In genomic region chr16:34825111-34825744, GRCm38 (mm10) we compare ENCODE assay signal across 27 mouse cellular contexts.
A peak's percentile ranks its signal among the peaks of the same experiment; 100 is the strongest.
DNase-seq lines count a peak whose midpoint lies in the region; ATAC-seq and TF ChIP-seq lines count a peak whose summit lies in the region.
"Had no signal": no experiment of that assay in that cellular context is flagged by ENCODE, and none has a peak within 500 bp of the region (broad histone marks: within the 10 kb centered on the region; RNA-seq: fewer than 3 reads in every experiment).

No protein-coding gene starts in this region.

- no peak overlapping the region for H3K4me3 ChIP-seq in liver, adult 2 months (ENCODE audit: insufficient read depth, low read depth, low read length)
- H3K4me3 ChIP-seq in lung, embryonic 16.5 days (ENCODE audit: low read length) = no peak overlapping the region
- H3K4me3 ChIP-seq: embryonic facial prominence, embryonic 10.5 days; embryonic facial prominence, embryonic 13.5 days; erythroblast, embryonic 14.5 days; forebrain, embryonic 12.5 days; forebrain, embryonic 15.5 days; heart, adult 2 months; heart, embryonic 10.5 days; heart, embryonic 13.5 days had no signal

- 22% methylated on average over 7 of the region's 7 CpGs for WGBS in liver, adult 2 months
- 45% methylated on average over 7 of the region's 7 CpGs for WGBS in lung, embryonic 16.5 days

- peaks cover 23% of the 10 kb centered on the region for H3K4me1 ChIP-seq in liver, adult 2 months (ENCODE audit: control insufficient read depth, insufficient read depth, low read length)
- H3K4me1 ChIP-seq in lung, embryonic 16.5 days (replicated peaks; ENCODE audit: control insufficient read depth, insufficient read depth, low read length) = peaks cover 5% of the 10 kb centered on the region
- H3K4me1 ChIP-seq: embryonic facial prominence, embryonic 13.5 days; forebrain, embryonic 12.5 days; forebrain, embryonic 15.5 days; heart, embryonic 10.5 days; heart, embryonic 13.5 days had no signal

- H3K27me3 ChIP-seq in liver, adult 2 months (ENCODE audit: control insufficient read depth, insufficient read depth, low read length) = no peaks in the 10 kb centered on the region
- H3K27me3 ChIP-seq in lung, embryonic 16.5 days (ENCODE audit: control insufficient read depth, insufficient read depth, low read depth, low read length) = no peaks in the 10 kb centered on the region
- H3K27me3 ChIP-seq: embryonic facial prominence, embryonic 13.5 days; forebrain, embryonic 12.5 days; forebrain, embryonic 15.5 days; heart, embryonic 13.5 days had no signal

- TF ChIP-seq CTCF in liver, adult 2 months (IDR thresholded peaks at IDR 0.05; ENCODE audit: low read depth, low read length) = no peak

- H3K9me3 ChIP-seq in lung, embryonic 16.5 days (ENCODE audit: control insufficient read depth, low read length) = no peaks in the 10 kb centered on the region
- H3K9me3 ChIP-seq: embryonic facial prominence, embryonic 10.5 days; embryonic facial prominence, embryonic 13.5 days; forebrain, embryonic 12.5 days; forebrain, embryonic 15.5 days; heart, embryonic 10.5 days; heart, embryonic 13.5 days had no signal

- peaks cover 24% of the 10 kb centered on the region for H3K36me3 ChIP-seq in liver, adult 2 months (ENCODE audit: control insufficient read depth, insufficient read depth, low read length)
- H3K36me3 ChIP-seq in lung, embryonic 16.5 days (ENCODE audit: control insufficient read depth, insufficient read depth, low read length) = no peaks in the 10 kb centered on the region
- H3K36me3 ChIP-seq: embryonic facial prominence, embryonic 10.5 days; embryonic facial prominence, embryonic 13.5 days; forebrain, embryonic 12.5 days; forebrain, embryonic 15.5 days; heart, embryonic 10.5 days; heart, embryonic 13.5 days had no signal

- DNase-seq in adrenal gland, postnatal 10 days = peak; percentile 9
- no peak for DNase-seq in adrenal gland, postnatal 14 days
- peak; percentile 99 for DNase-seq in liver, adult 2 months (ENCODE audit: extremely low read depth, low read depth, low spot score)
- DNase-seq in liver = no peak
- DNase-seq in lung, postnatal 4 days = no peak
- DNase-seq in urinary bladder, postnatal 25 days (ENCODE audit: low spot score) = peak; percentile 16
- DNase-seq in urinary bladder, adult 2 months (ENCODE audit: low spot score) = no peak
- DNase-seq: adrenal gland, postnatal 25 days; cerebellum, adult 11-12 months; cerebellum, adult 8-10 months; cerebellum, postnatal 10 days; cerebellum, postnatal 36 days; embryo, embryonic 11 days; gastrocnemius, postnatal 10 days; gastrocnemius, postnatal 36 days; heart, adult 2 months; heart, postnatal 14 days; heart, postnatal 4 days had no signal

- H3K9ac ChIP-seq in liver, adult 2 months (ENCODE audit: low read depth, low read length) = no peak overlapping the region
- H3K9ac ChIP-seq in lung, embryonic 16.5 days (ENCODE audit: low read length) = no peak overlapping the region
- H3K9ac ChIP-seq: embryonic facial prominence, embryonic 13.5 days; forebrain, embryonic 12.5 days; forebrain, embryonic 15.5 days; heart, embryonic 13.5 days; hindbrain, embryonic 14.5 days had no signal

- peak overlapping the region; percentile 75 for H3K27ac ChIP-seq in liver, adult 2 months (replicated peaks; ENCODE audit: insufficient read depth, low read depth, low read length)
- peak overlapping the region; percentile 22; the same call in 1 of the 2 replicates for H3K27ac ChIP-seq in lung, embryonic 16.5 days (ENCODE audit: low read length)
- H3K27ac ChIP-seq: embryonic facial prominence, embryonic 10.5 days; embryonic facial prominence, embryonic 13.5 days; forebrain, embryonic 12.5 days; forebrain, embryonic 15.5 days; heart, adult 2 months; heart, embryonic 10.5 days; heart, embryonic 13.5 days; hindbrain, embryonic 14.5 days had no signal

- H3K79me2 ChIP-seq in liver, adult 2 months (ENCODE audit: control insufficient read depth, insufficient read depth, low read length) = no peaks in the 10 kb centered on the region; the same call in 1 of the 2 replicates

- no peak for TF ChIP-seq POLR2A in liver, adult 2 months (IDR thresholded peaks at IDR 0.05; ENCODE audit: extremely low read depth, insufficient read depth, low read length)

- no peak for ATAC-seq in lung, embryonic 16.5 days (ENCODE audit: low read depth)
- ATAC-seq: forebrain, embryonic 15.5 days had no signal

- H3K4me2 ChIP-seq in lung, embryonic 16.5 days (ENCODE audit: low read depth, low read length) = no peak overlapping the region
- H3K4me2 ChIP-seq: embryonic facial prominence, embryonic 13.5 days; forebrain, embryonic 12.5 days; forebrain, embryonic 15.5 days; heart, embryonic 13.5 days; hindbrain, embryonic 14.5 days had no signal

Comparison
In these comparisons a context has a peak if more than half of its experiments do, and no peak if none do; other contexts are left out.
1. DNase-seq: peak in adrenal gland, postnatal 10 days (single experiment), liver, adult 2 months (single experiment) and urinary bladder, postnatal 25 days (single experiment); none in adrenal gland, postnatal 14 days (single experiment), liver (single experiment), lung, postnatal 4 days (0 of 2) and urinary bladder, adult 2 months (single experiment).